In the genomic region with DNA sequence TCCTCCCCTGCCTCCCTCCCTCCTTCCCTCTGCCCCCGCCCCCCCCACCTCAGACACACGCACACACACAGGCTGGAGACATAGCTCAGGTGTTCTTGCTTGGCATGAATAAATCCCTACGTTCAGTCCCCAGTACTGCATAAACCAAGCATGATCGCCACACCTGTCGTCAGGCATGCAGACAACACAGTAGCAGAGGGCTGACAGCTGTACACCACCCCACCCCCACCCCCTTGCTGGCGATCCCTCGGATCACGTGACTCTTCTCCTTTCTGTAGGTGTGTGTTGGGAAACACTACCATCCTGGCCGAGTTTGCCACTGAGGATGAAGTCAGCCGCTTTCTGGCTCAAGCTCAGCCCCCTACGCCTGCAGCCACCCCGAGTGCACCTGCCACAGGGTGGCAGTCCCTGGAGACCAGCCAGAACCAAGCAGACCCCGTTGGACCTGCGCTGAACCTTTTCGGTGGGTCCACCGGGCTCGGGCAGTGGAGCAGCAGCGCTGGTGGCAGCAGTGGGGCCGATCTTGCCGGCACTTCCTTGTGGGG, we compare ENCODE assay signal across 17 mouse cellular contexts. TPM values are rescaled to one million over a fixed set of nuclear protein-coding genes. Genes with fewer than 3 reads are reported as not detected.
DNase-seq lines count a peak whose midpoint lies in the region; ATAC-seq lines count a peak whose summit lies in the region.
"Had no signal": no experiment of that assay in that cellular context is flagged by ENCODE, and none has a peak within 500 bp of the region (broad histone marks: within the 10 kb centered on the region; RNA-seq: fewer than 3 reads in every experiment).

No protein-coding gene starts in this region.

- ATAC-seq in CD4-positive, CD25-positive, alpha-beta regulatory T cell, adult 4 months, result no peak
- ATAC-seq in midbrain, embryonic 15.5 days (replicated peaks), result 0 out of 2 replicates have a peak, but pooled peaks have one; percentile 14

- H3K27me3 ChIP-seq in midbrain, embryonic 15.5 days (replicated peaks), result no peaks in the 10 kb centered on the region
- H3K27me3 ChIP-seq in midbrain, embryonic 10.5 days (ENCODE audit: low read depth, poor library complexity, severe bottlenecking), result no peaks in the 10 kb centered on the region
- H3K27me3 ChIP-seq: heart, embryonic 12.5 days; kidney, embryonic 15.5 days; limb, embryonic 12.5 days; stomach, embryonic 15.5 days had no signal

- DNase-seq in CD4-positive, CD25-positive, alpha-beta regulatory T cell, adult 2 months (ENCODE audit: low read depth, low spot score), result peak; percentile 22
- DNase-seq in midbrain, embryonic 10.5 days (ENCODE audit: low spot score), result no peak
- peak; percentile 48 for DNase-seq in brain, adult 2 months (ENCODE audit: low read depth, low spot score)
- DNase-seq in thymus, postnatal 14 days, result peak; percentile 38
- no peak for DNase-seq in urinary bladder, postnatal 14 days (ENCODE audit: low spot score)
- no peak for DNase-seq in adrenal gland, adult 18-20 months (ENCODE audit: low spot score in 2 of 2)
- DNase-seq: adrenal gland, postnatal 25 days; cerebellum, adult 9-10 months; embryo, embryonic 11 days; retina, postnatal 1 day had no signal

- no peak overlapping the region for H3K27ac ChIP-seq in midbrain, embryonic 15.5 days
- no peak overlapping the region for H3K27ac ChIP-seq in midbrain, embryonic 10.5 days (replicated peaks)
- H3K27ac ChIP-seq: kidney, embryonic 15.5 days; left cerebral cortex, adult 2 months; limb, embryonic 12.5 days; stomach, embryonic 15.5 days had no signal

- 84% methylated on average over 20 of the region's 20 CpGs for WGBS in midbrain, embryonic 15.5 days
- WGBS in midbrain, embryonic 10.5 days, result 83% methylated on average over 20 of the region's 20 CpGs

- H3K4me1 ChIP-seq in midbrain, embryonic 15.5 days, result no peaks in the 10 kb centered on the region
- H3K4me1 ChIP-seq in midbrain, embryonic 10.5 days, result peaks cover 6% of the 10 kb centered on the region
- H3K4me1 ChIP-seq: kidney, embryonic 15.5 days; stomach, embryonic 15.5 days had no signal

- peaks cover 40% of the 10 kb centered on the region for H3K36me3 ChIP-seq in midbrain, embryonic 15.5 days (replicated peaks)
- H3K36me3 ChIP-seq in midbrain, embryonic 10.5 days, result peaks cover 89% of the 10 kb centered on the region

- H3K4me2 ChIP-seq in midbrain, embryonic 15.5 days, result no peak overlapping the region
- H3K4me2 ChIP-seq: heart, embryonic 12.5 days; kidney, embryonic 15.5 days; limb, embryonic 12.5 days; stomach, embryonic 15.5 days had no signal

- H3K4me3 ChIP-seq in midbrain, embryonic 15.5 days, result no peak overlapping the region
- H3K4me3 ChIP-seq in midbrain, embryonic 10.5 days, result no peak overlapping the region
- H3K4me3 ChIP-seq: heart, embryonic 12.5 days; kidney, embryonic 15.5 days; left cerebral cortex, adult 2 months; limb, embryonic 12.5 days; stomach, embryonic 15.5 days had no signal

- H3K9ac ChIP-seq in midbrain, embryonic 15.5 days, result no peak overlapping the region
- H3K9ac ChIP-seq: heart, embryonic 12.5 days; kidney, embryonic 15.5 days; limb, embryonic 12.5 days; stomach, embryonic 15.5 days had no signal

- no peaks in the 10 kb centered on the region for H3K9me3 ChIP-seq in midbrain, embryonic 15.5 days
- H3K9me3 ChIP-seq in midbrain, embryonic 10.5 days (replicated peaks), result no peaks in the 10 kb centered on the region
- H3K9me3 ChIP-seq: heart, embryonic 12.5 days; kidney, embryonic 15.5 days; limb, embryonic 12.5 days; stomach, embryonic 15.5 days had no signal

RNA-seq across cellular contexts. Expression of gene Adsl, which starts 19.4 kb away (rescaled TPM):
- 100 to 1,000 TPM; 134 to 161 TPM for polyA plus RNA-seq in CD4-positive, CD25-positive, alpha-beta regulatory T cell, adult 4 months (2017; shearing (Covaris generic))
- 98.7 and 104 TPM in 2 replicates for polyA plus RNA-seq in midbrain, embryonic 15.5 days (2015; fragmentation: Nextera tagmentation; extraction: Ambion mirVana)
- 202 and 228 TPM in 2 replicates for polyA plus RNA-seq in midbrain, embryonic 10.5 days (2016; fragmentation: Nextera tagmentation; extraction: Ambion mirVana)
- total RNA-seq in adrenal gland, adult 18-20 months (2021), result 10 to 100 TPM; 34.8 to 37.1 TPM

RNA-seq across cellular contexts. Expression of gene Sgsm3, which starts 48.7 kb away (rescaled TPM):
- polyA plus RNA-seq in CD4-positive, CD25-positive, alpha-beta regulatory T cell, adult 4 months (2017; shearing (Covaris generic)), result 1 to 10 TPM; 3.2 to 7.6 TPM
- 82.5 and 82.6 TPM in 2 replicates for polyA plus RNA-seq in midbrain, embryonic 15.5 days (2015; fragmentation: Nextera tagmentation; extraction: Ambion mirVana)
- polyA plus RNA-seq in midbrain, embryonic 10.5 days (2016; fragmentation: Nextera tagmentation; extraction: Ambion mirVana), result 38.0 and 38.8 TPM in 2 replicates
- total RNA-seq in adrenal gland, adult 18-20 months (2021), result 10 to 100 TPM; 15.6 to 26.6 TPM

Comparison
In these comparisons a context has a peak if more than half of its experiments do, and no peak if none do; other contexts are left out.
1. DNase-seq: peak in CD4-positive, CD25-positive, alpha-beta regulatory T cell, adult 2 months (single experiment), brain, adult 2 months (single experiment) and thymus, postnatal 14 days (single experiment); none in midbrain, embryonic 10.5 days (single experiment), urinary bladder, postnatal 14 days (single experiment) and adrenal gland, adult 18-20 months (0 of 2).